Mouse (Mus musculus) cerebellum, postnatal 36 days (tissue): Measurements from ENCODE around the gene Tjp2.
"Not testable (repeated sequence)": the region's sequence is repeated elsewhere in the genome, so short reads cannot be mapped to it uniquely, and the experiment has no call there.

Experiments used
- DNase-seq, 2 experiments: peaks; one replicate each; pipeline ENCODE4 v3.0.0; 2021 to 2022; ENCODE audit warnings: mixed read lengths in 2 of 2

Gene Tjp2

GRCm38 (mm10) chr19:24224500-24225304, at the start of gene Tjp2:
Gene Tjp2 (minus strand): TSS chr19:24225030.
- peak; percentile 13 to 19 for DNase-seq

GRCm38 (mm10) chr19:24274281-24274680, 49.5 kb upstream of the Tjp2 start:
- DNase-seq, result no peak

GRCm38 (mm10) chr19:24271746-24272426, 47.1 kb upstream of the Tjp2 start:
- peak; percentile 70 to 81 for DNase-seq

GRCm38 (mm10) chr19:24271326-24271725, 46.5 kb upstream of the Tjp2 start:
- DNase-seq, result no peak

- no peak for DNase-seq
Measured at GRCm38 (mm10) chr19:24268531-24268930, 43.7 kb upstream of the Tjp2 start.

GRCm38 (mm10) chr19:24266046-24266830, 41.4 kb upstream of the Tjp2 start:
- DNase-seq, result no peak

GRCm38 (mm10) chr19:24264991-24265390, 40.2 kb upstream of the Tjp2 start:
- peak; percentile 77 to 83 for DNase-seq

- DNase-seq, result no peak
Measured at GRCm38 (mm10) chr19:24262736-24263135, 37.9 kb upstream of the Tjp2 start.

GRCm38 (mm10) chr19:24259390-24260351, 34.8 kb upstream of the Tjp2 start:
- no peak for DNase-seq

- no peak for DNase-seq
Measured at GRCm38 (mm10) chr19:24258368-24258767, 33.5 kb upstream of the Tjp2 start.

- DNase-seq, result no peak
Measured at GRCm38 (mm10) chr19:24257962-24258361, 33.1 kb upstream of the Tjp2 start.

GRCm38 (mm10) chr19:24253657-24254260, 28.9 kb upstream of the Tjp2 start:
- no peak for DNase-seq

- no peak for DNase-seq
Measured at GRCm38 (mm10) chr19:24251869-24252268, 27.0 kb upstream of the Tjp2 start.

- no peak for DNase-seq
Measured at GRCm38 (mm10) chr19:24243340-24243739, 18.5 kb upstream of the Tjp2 start.

- no peak for DNase-seq
Measured at GRCm38 (mm10) chr19:24241799-24242546, 17.1 kb upstream of the Tjp2 start.

GRCm38 (mm10) chr19:24241271-24241670, 16.4 kb upstream of the Tjp2 start:
- no peak for DNase-seq

GRCm38 (mm10) chr19:24238011-24238410, 13.2 kb upstream of the Tjp2 start:
- no peak for DNase-seq

GRCm38 (mm10) chr19:24232356-24232755, 7.5 kb upstream of the Tjp2 start:
- not testable (repeated sequence) for DNase-seq

- no peak for DNase-seq
Measured at GRCm38 (mm10) chr19:24225305-24225696, 471 bp upstream of the Tjp2 start.

GRCm38 (mm10) chr19:24223851-24224251, 979 bp downstream of the Tjp2 start:
- no peak for DNase-seq

GRCm38 (mm10) chr19:24221455-24221854, 3.4 kb downstream of the Tjp2 start:
- DNase-seq, result no peak
